ENCODE assay signal across 8 mouse cellular contexts in genomic region chr2:166592034-166592912, GRCm38 (mm10).
DNase-seq lines count a peak whose midpoint lies in the region; ATAC-seq and TF ChIP-seq lines count a peak whose summit lies in the region.

No protein-coding gene starts in this region.

- no peak overlapping the region for H3K4me2 ChIP-seq in kidney, embryonic 15.5 days
- no peak overlapping the region for H3K4me2 ChIP-seq in limb, embryonic 14.5 days (replicated peaks; ENCODE audit: low read depth, low read length, severe bottlenecking)
- no peak overlapping the region for H3K4me2 ChIP-seq in stomach, embryonic 14.5 days (replicated peaks; ENCODE audit: low read depth, low read length)

- no peak for ATAC-seq in kidney, embryonic 15.5 days (replicated peaks; ENCODE audit: low FRiP score)
- peak; percentile 48; the same call in 1 of the 2 replicates for ATAC-seq in limb, embryonic 14.5 days (ENCODE audit: low FRiP score, low read depth)
- peak; percentile 30; the same call in 1 of the 2 replicates for ATAC-seq in stomach, embryonic 14.5 days (ENCODE audit: insufficient number of reproducible peaks, insufficient read depth, low FRiP score, low read depth)

- no peak overlapping the region for H3K9ac ChIP-seq in kidney, embryonic 15.5 days
- no peak overlapping the region for H3K9ac ChIP-seq in limb, embryonic 14.5 days (ENCODE audit: low read depth, low read length, severe bottlenecking)
- H3K9ac ChIP-seq in stomach, embryonic 14.5 days (replicated peaks; ENCODE audit: low read depth, low read length), result no peak overlapping the region

- peak; percentile 98 for TF ChIP-seq CTCF in cortical plate, adult 2 months (IDR thresholded peaks at IDR 0.05; ENCODE audit: extremely low read depth, insufficient read depth, low read length)

- H3K4me1 ChIP-seq in kidney, embryonic 15.5 days, result peaks cover 8% of the 10 kb centered on the region
- no peaks in the 10 kb centered on the region for H3K4me1 ChIP-seq in cortical plate, adult 2 months (ENCODE audit: control insufficient read depth, insufficient read depth, low read length)
- H3K4me1 ChIP-seq in limb, embryonic 14.5 days (ENCODE audit: control insufficient read depth, insufficient read depth, low read length), result peaks cover 3% of the 10 kb centered on the region; the same call in 1 of the 2 replicates
- H3K4me1 ChIP-seq in stomach, embryonic 14.5 days (ENCODE audit: control insufficient read depth, insufficient read depth, low read length), result no peaks in the 10 kb centered on the region

- no peaks in the 10 kb centered on the region for H3K9me3 ChIP-seq in kidney, embryonic 15.5 days (replicated peaks)
- H3K9me3 ChIP-seq in limb, embryonic 14.5 days (ENCODE audit: control insufficient read depth, low read length), result no peaks in the 10 kb centered on the region
- H3K9me3 ChIP-seq in stomach, embryonic 14.5 days (ENCODE audit: control insufficient read depth, low read depth, low read length), result no peaks in the 10 kb centered on the region

- DNase-seq in kidney, adult 11 months, result peak; percentile 51
- peak; percentile 60 for DNase-seq in gastrocnemius, postnatal 25 days
- peak; percentile 73 for DNase-seq in kidney, adult 9 months
- peak; percentile 63 for DNase-seq in limb, embryonic 14.5 days (ENCODE audit: low spot score)
- DNase-seq in neural tube, embryonic 10.5 days (ENCODE audit: extremely low spot score, low spot score), result peak; percentile 85

- WGBS in kidney, embryonic 15.5 days, result 43% methylated on average over 21 of the region's 21 CpGs
- 43% methylated on average over 21 of the region's 21 CpGs for WGBS in limb, embryonic 14.5 days
- 46% methylated on average over 21 of the region's 21 CpGs for WGBS in stomach, embryonic 14.5 days

- no peak overlapping the region for H3K4me3 ChIP-seq in kidney, embryonic 15.5 days (replicated peaks)
- no peak overlapping the region for H3K4me3 ChIP-seq in cortical plate, adult 2 months (ENCODE audit: insufficient read depth, low read length)
- H3K4me3 ChIP-seq in limb, embryonic 14.5 days (replicated peaks; ENCODE audit: low read length), result no peak overlapping the region
- H3K4me3 ChIP-seq in stomach, embryonic 14.5 days (ENCODE audit: low read depth, low read length), result no peak overlapping the region

- no peaks in the 10 kb centered on the region for H3K36me3 ChIP-seq in kidney, embryonic 15.5 days
- H3K36me3 ChIP-seq in limb, embryonic 14.5 days (ENCODE audit: control insufficient read depth, insufficient read depth, low read length), result no peaks in the 10 kb centered on the region; the same call in none of the 2 replicates
- no peaks in the 10 kb centered on the region for H3K36me3 ChIP-seq in stomach, embryonic 14.5 days (ENCODE audit: control insufficient read depth, insufficient read depth, low read length)

- H3K27ac ChIP-seq in kidney, embryonic 15.5 days, result no peak overlapping the region
- no peak overlapping the region for H3K27ac ChIP-seq in cortical plate, adult 2 months (ENCODE audit: insufficient read depth, low read length)
- H3K27ac ChIP-seq in limb, embryonic 14.5 days (replicated peaks; ENCODE audit: low read depth, low read length), result no peak overlapping the region
- H3K27ac ChIP-seq in stomach, embryonic 14.5 days (ENCODE audit: low read length), result no peak overlapping the region

- H3K27me3 ChIP-seq in kidney, embryonic 15.5 days, result no peaks in the 10 kb centered on the region
- no peaks in the 10 kb centered on the region for H3K27me3 ChIP-seq in limb, embryonic 14.5 days (ENCODE audit: control insufficient read depth, insufficient read depth, low read length)
- H3K27me3 ChIP-seq in stomach, embryonic 14.5 days (ENCODE audit: control insufficient read depth, insufficient read depth, low read length), result no peaks in the 10 kb centered on the region

- TF ChIP-seq POLR2A in cortical plate, adult 2 months (IDR thresholded peaks at IDR 0.05; ENCODE audit: extremely low read depth, insufficient read depth, low read length), result no peak
- TF ChIP-seq POLR2A in limb, embryonic 14.5 days (IDR thresholded peaks at IDR 0.05; ENCODE audit: borderline replicate concordance, extremely low read depth, insufficient read depth, insufficient read length), result no peak
